Mouse (Mus musculus) embryonic facial prominence, embryonic 10.5 days (tissue): ENCODE measurements at regions not wholly inside any gene's neighbourhood (a gene's known extent, or its start where the extent isn't known, plus 50 kb on each side); places are given as distances from the start of the nearest gene placed in this dataset.

Experiments used
- DNase-seq: peaks from one replicate; pipeline ENCODE4 v3.0.0-alpha.2; 2017; ENCODE audit warnings: low spot score
- H3K27ac ChIP-seq: fragments of 300-500 bp; sonication (generic); replicated peaks from 2 replicates; pipeline ENCODE4 v1.5.1; 2016; ENCODE audit warnings: mild to moderate bottlenecking
- H3K27me3 ChIP-seq: fragments of 300-500 bp; sonication (generic); replicated peaks from 2 replicates; pipeline ENCODE4 v1.6.1; 2016; ENCODE audit warnings: low read depth, mild to moderate bottlenecking; ENCODE audit not compliant: poor library complexity, severe bottlenecking
- H3K36me3 ChIP-seq: fragments of 300-500 bp; sonication (generic); replicated peaks from 2 replicates; pipeline ENCODE4 v1.6.1; 2016; ENCODE audit warnings: mild to moderate bottlenecking, moderate library complexity
- H3K4me1 ChIP-seq: fragments of 300-500 bp; sonication (generic); 2 replicates; pipeline ENCODE4 v1.6.1; 2016
- H3K4me3 ChIP-seq: fragments of 300-500 bp; sonication (generic); 2 replicates; pipeline ENCODE4 v1.5.1; 2016; ENCODE audit warnings: mild to moderate bottlenecking, moderate library complexity
- H3K9me3 ChIP-seq: fragments of 300-500 bp; sonication (generic); 2 replicates; pipeline ENCODE4 v1.6.1; 2016; ENCODE audit warnings: mild to moderate bottlenecking
- WGBS: fragments of 180-500 bp; shearing (Covaris S2); methylation state at CpG from one replicate; pipeline ENCODE4 v1.1.7; 2016; 5-methylcytosine and 5-hydroxymethylcytosine counted together

DNA sequence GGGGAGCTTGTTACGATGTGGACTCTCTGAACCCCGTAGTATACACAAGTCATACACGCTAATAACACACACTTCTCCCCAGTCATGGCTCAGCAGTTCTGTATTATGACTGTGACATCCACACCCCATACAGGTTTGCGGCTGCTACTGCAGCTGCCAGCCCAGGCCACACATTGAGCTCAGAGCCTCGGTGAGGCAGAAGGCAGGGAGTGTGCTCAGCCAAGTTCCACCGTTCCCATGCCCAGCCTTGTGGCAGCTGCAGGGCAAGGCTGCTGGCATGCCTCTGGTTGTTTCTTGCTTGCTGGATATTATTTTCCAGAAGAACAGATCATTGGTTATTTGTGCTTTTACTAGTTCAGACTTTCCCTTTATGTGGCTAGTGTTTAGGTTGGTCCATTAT, 202.6 kb downstream of the Sec16b start:
- Histone ChIP-seq H3K9me3 (no peaks in the 10 kb centered on the region), H3K27ac (no peak overlapping the region), H3K4me3 (no peak overlapping the region), H3K36me3 (no peaks in the 10 kb centered on the region), H3K27me3 (no peaks in the 10 kb centered on the region), H3K4me1 (peaks cover 4% of the 10 kb centered on the region; the same call in 1 of the 2 replicates)
- WGBS = 89% methylated on average over 6 of the region's 6 CpGs
- no peak for DNase-seq

DNA sequence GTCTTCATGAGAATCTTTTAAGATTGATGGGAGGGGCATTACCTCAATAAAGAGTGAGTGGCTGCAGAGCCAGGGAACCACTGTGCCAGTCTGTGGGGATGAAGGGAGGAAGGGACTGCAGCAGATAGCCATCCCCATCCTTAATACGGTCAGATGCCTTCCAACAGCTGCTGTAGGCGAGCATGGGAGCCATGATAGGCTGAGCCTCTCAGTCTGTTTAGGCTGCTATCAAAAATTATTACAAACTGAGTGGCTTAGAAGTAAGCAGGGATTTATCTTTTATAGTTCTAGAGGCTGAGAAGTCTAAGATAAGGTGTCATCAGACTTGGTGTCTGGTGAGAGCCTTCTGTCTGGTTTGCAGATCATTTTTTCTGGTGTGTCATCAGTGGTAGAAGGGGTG, 204.3 kb downstream of the Sec16b start:
- Histone ChIP-seq H3K4me1 (no peaks in the 10 kb centered on the region), H3K4me3 (no peak overlapping the region), H3K27ac (no peak overlapping the region), H3K36me3 (no peaks in the 10 kb centered on the region), H3K27me3 (no peaks in the 10 kb centered on the region), H3K9me3 (no peaks in the 10 kb centered on the region)
- no peak for DNase-seq
- 92% methylated on average over 2 of the region's 2 CpGs for WGBS

- no peaks in the 10 kb centered on the region for H3K9me3 ChIP-seq
- H3K4me1 ChIP-seq = 0 out of 2 replicates have a peak, but pooled peaks cover 3% of the 10 kb centered on the region
- no peaks in the 10 kb centered on the region for H3K27me3 ChIP-seq
- DNase-seq = no peak
- 49% methylated on average over 2 of the region's 2 CpGs for WGBS
- no peak overlapping the region for H3K27ac ChIP-seq
- no peaks in the 10 kb centered on the region for H3K36me3 ChIP-seq
- no peak overlapping the region for H3K4me3 ChIP-seq
Measured at GRCm38 (mm10) chr1:157712519-157712918, 206.0 kb downstream of the Sec16b start.

GRCm38 (mm10) chr1:157713851-157714250, 207.3 kb downstream of the Sec16b start:
- 81% methylated on average over 7 of the region's 7 CpGs for WGBS

DNA sequence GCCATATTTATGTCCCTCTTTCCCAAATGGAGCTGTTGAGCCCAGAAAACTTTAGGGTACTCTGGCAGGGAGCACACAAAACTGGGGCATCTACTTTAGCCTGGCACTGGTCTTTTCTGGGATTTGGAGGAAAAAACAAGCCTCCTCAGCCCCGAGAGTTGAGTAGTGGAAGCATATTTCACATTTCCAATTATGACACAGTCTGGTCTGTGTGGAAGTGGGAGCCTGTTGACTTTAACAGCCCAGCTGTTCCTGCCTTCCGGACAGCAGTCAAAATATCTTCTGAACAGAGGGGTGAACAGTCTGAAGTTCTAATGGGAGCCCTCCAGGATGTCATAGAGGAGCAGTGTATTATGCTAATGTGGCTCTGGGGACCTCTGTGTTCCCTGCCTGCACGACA, 209.1 kb downstream of the Sec16b start:
- H3K9me3 ChIP-seq = no peaks in the 10 kb centered on the region
- no peak for DNase-seq
- WGBS = 81% methylated on average over 3 of the region's 3 CpGs
- H3K27me3 ChIP-seq = no peaks in the 10 kb centered on the region
- H3K36me3 ChIP-seq = no peaks in the 10 kb centered on the region
- H3K4me1 ChIP-seq = 0 out of 2 replicates have a peak, but pooled peaks cover 3% of the 10 kb centered on the region
- no peak overlapping the region for H3K27ac ChIP-seq
- no peak overlapping the region for H3K4me3 ChIP-seq

More at GRCm38 (mm10) chr1:157713851-157714250, 207.3 kb downstream of the Sec16b start:
- DNase-seq = no peak
- no peak overlapping the region for H3K4me3 ChIP-seq
- 0 out of 2 replicates have a peak, but pooled peaks cover 3% of the 10 kb centered on the region for H3K4me1 ChIP-seq
- no peaks in the 10 kb centered on the region for H3K27me3 ChIP-seq
- H3K36me3 ChIP-seq = no peaks in the 10 kb centered on the region
- H3K27ac ChIP-seq = no peak overlapping the region
- no peaks in the 10 kb centered on the region for H3K9me3 ChIP-seq

GRCm38 (mm10) chr1:157717131-157717530, 210.6 kb downstream of the Sec16b start:
- WGBS = 65% methylated on average over 5 of the region's 5 CpGs
- H3K36me3 ChIP-seq = no peaks in the 10 kb centered on the region

GRCm38 (mm10) chr1:157721946-157722345, 215.4 kb downstream of the Sec16b start:
- no peak for DNase-seq
- Histone ChIP-seq H3K9me3 (no peaks in the 10 kb centered on the region), H3K27ac (no peak overlapping the region), H3K4me1 (0 out of 2 replicates have a peak, but pooled peaks cover 3% of the 10 kb centered on the region), H3K36me3 (no peaks in the 10 kb centered on the region), H3K27me3 (no peaks in the 10 kb centered on the region), H3K4me3 (no peak overlapping the region)
- 92% methylated on average over 5 of the region's 5 CpGs for WGBS

More at GRCm38 (mm10) chr1:157717131-157717530, 210.6 kb downstream of the Sec16b start:
- DNase-seq = no peak
- no peak overlapping the region for H3K27ac ChIP-seq
- no peak overlapping the region for H3K4me3 ChIP-seq
- H3K9me3 ChIP-seq = no peaks in the 10 kb centered on the region
- no peaks in the 10 kb centered on the region for H3K27me3 ChIP-seq
- H3K4me1 ChIP-seq = 0 out of 2 replicates have a peak, but pooled peaks cover 3% of the 10 kb centered on the region

DNA sequence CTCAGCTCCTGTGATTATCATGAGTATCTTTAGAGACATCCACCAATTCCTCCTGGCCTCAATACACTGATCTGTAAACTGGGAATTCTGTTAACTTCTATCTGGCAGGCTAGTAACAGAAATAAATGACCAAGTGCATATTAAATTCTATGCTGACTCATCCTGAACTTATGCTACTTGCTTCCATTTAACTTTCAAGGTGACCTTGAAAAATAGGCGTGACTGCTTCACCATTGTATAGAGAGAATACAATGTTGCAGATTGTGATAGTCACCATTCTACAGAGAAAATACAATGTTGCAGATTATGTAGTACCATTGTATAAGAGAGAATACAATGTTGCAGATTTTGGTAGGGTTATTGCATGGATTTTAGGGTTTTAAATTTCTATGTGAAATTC, 224.6 kb downstream of the Sec16b start:
- Histone ChIP-seq H3K27ac (no peak overlapping the region), H3K9me3 (no peaks in the 10 kb centered on the region), H3K4me1 (no peaks in the 10 kb centered on the region), H3K36me3 (no peaks in the 10 kb centered on the region), H3K27me3 (no peaks in the 10 kb centered on the region), H3K4me3 (no peak overlapping the region)
- 94% methylated on average over 1 of the region's 1 CpGs for WGBS
- DNase-seq = no peak

- H3K36me3 ChIP-seq = no peaks in the 10 kb centered on the region
- H3K4me3 ChIP-seq = no peak overlapping the region
- H3K27ac ChIP-seq = no peak overlapping the region
- no peaks in the 10 kb centered on the region for H3K9me3 ChIP-seq
- H3K4me1 ChIP-seq = peaks cover 9% of the 10 kb centered on the region
- DNase-seq = no peak
- 47% methylated on average over 13 of the region's 13 CpGs for WGBS
- no peaks in the 10 kb centered on the region for H3K27me3 ChIP-seq
Measured at GRCm38 (mm10) chr1:157740725-157741665, 234.5 kb downstream of the Sec16b start.

- Histone ChIP-seq H3K36me3 (no peaks in the 10 kb centered on the region), H3K27ac (no peak overlapping the region), H3K9me3 (no peaks in the 10 kb centered on the region), H3K4me1 (peaks cover 20% of the 10 kb centered on the region), H3K4me3 (no peak overlapping the region), H3K27me3 (no peaks in the 10 kb centered on the region)
- peak; percentile 60 for DNase-seq
Measured at GRCm38 (mm10) chr1:157745611-157746010, 239.1 kb downstream of the Sec16b start.

DNA sequence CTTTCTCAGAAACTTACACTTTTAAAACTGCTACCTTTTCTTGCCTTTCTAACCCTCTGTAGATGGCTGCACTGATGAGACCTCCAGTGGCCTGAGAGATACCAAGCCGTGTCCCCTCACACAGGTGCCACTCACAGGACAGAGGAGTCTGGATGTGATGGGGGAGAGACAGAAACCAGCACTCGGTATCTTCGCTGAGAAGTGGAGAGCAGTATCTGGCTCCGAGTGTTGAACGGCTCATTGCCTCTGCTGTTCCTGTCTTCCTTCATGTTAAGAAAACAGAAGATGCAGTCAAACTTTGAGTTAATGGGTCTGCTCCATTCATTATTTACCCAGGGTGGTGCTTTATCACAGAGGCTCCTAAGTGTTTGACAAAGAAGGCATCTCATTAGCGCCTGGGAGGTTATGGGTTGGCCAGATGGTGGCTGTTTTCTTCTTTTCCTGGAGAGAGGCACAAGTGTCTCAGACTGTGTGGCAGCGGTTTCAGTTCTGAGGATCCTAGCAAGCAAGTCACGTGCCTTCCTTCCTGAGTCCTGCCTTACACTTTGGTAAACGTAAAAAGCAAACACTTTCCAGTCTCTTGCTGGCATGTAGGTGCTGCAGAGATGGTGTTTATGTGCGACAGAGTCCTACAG, 248.6 kb downstream of the Sec16b start:
- Histone ChIP-seq H3K36me3 (no peaks in the 10 kb centered on the region), H3K4me3 (no peak overlapping the region), H3K27ac (no peak overlapping the region), H3K4me1 (no peaks in the 10 kb centered on the region), H3K27me3 (no peaks in the 10 kb centered on the region), H3K9me3 (no peaks in the 10 kb centered on the region)
- DNase-seq = no peak
- WGBS = 73% methylated on average over 10 of the region's 10 CpGs

DNA sequence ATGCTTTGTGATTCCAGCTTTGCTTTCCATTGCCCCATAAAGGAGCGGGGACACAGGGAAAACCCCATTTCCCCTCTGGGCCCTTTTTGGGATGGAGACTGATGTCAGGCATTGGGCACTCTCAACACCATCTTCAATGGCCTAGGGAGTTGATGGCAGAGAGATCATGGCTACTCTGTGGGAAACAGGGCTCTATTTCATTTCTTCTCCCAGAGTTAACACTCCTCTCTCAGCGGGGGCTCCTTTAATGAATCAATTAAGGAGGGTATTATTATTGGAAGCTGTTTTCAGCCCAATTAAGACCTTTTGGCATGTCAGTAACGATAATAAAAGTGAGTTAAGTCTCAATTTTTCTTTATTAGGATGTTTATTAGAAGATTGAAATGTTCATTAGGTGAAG, 250.4 kb downstream of the Sec16b start:
- 79% methylated on average over 3 of the region's 3 CpGs for WGBS
- Histone ChIP-seq H3K27ac (no peak overlapping the region), H3K9me3 (no peaks in the 10 kb centered on the region), H3K36me3 (no peaks in the 10 kb centered on the region), H3K4me3 (no peak overlapping the region), H3K27me3 (no peaks in the 10 kb centered on the region), H3K4me1 (no peaks in the 10 kb centered on the region)
- no peak for DNase-seq

DNA sequence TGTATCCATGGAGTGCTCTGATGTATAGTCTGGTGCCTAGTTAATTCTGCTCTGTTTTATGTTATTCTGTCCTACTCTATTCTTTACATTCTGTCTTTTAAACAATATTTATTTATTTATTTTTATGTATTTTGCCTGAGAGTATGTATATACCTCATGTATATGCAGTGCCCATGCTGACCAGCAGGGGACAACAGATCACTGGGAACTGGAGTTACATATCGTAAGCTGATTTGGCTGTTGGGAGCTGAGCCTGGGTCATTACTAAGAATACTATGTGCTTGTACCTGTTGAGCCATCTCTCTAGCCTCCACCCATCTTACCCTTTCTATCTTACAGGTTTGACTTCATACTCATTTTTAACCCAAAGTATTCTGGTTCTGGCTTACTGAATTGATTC, 251.8 kb downstream of the Sec16b start:
- Histone ChIP-seq H3K4me1 (no peaks in the 10 kb centered on the region), H3K27ac (no peak overlapping the region), H3K36me3 (no peaks in the 10 kb centered on the region), H3K27me3 (no peaks in the 10 kb centered on the region), H3K9me3 (no peaks in the 10 kb centered on the region), H3K4me3 (no peak overlapping the region)
- WGBS = 84% methylated on average over 1 of the region's 1 CpGs
- no peak for DNase-seq
